Mouse (Mus musculus) frontal cortex, adult 2 months (tissue): Measurements from ENCODE around the gene Gpalpp1. TPM values are rescaled to one million over a fixed set of nuclear protein-coding genes. Genes with fewer than 3 reads are reported as not detected.

ENCODE experiments used
- DNase-seq, 2 experiments: peaks; one replicate each; pipeline ENCODE4 v3.0.0; 2022; ENCODE audit warnings: low spot score in 1 of 2; ENCODE audit errors: extremely low spot score in 1 of 2
- polyA plus RNA-seq: library from polyadenylated mRNA; depleted of rRNA; stranded (reverse); fragments of >200 nt; gene quantifications from 2 replicates; pipeline ENCODE4 v1.2.3, GENCODE M21; 2012

Gpalpp1 gene
- polyA plus RNA-seq, 1 experiment: 14.7 TPM

DNA sequence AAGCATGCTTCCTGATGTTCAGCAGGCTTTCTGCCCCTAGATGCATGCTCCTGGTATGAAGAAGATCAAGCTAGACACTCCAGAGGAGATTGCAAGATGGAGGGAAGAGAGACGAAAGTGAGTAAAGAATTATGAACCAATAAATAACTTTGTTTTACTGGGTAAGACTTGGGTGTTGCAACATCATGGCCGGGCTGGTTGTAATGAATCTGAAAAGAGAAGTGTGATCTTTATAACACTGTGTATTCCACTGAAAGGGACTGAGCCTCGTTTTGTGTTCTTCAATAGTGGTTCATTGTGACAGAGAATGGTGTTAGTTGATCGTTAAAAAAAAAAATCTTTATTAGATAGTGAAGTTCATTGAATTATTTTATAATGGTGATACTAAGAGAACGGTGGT lies 5.2 kb upstream of the Gpalpp1 start:
- no peak for DNase-seq

GRCm38 (mm10) chr14:76099543-76099942 lies 11.0 kb downstream of the Gpalpp1 start:
- DNase-seq: no peak

DNA sequence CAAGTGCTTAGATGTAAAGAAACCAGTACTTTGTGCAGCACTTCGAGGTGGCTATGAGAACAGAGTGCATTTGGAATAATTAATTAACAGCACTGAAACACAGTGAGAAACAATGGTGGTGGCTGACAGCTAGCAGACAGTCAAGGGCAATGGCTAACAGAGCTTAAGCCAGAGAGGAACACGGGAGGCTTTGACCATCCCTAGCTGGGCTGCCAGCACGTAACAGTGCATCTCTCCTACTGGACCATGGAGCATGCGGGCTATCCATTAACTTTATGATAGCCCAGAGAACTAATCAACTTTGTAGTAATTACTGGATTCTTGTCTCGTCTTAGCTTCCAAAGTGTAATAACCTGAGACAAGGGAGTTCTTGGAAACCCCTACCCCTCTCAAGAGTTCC lies 12.7 kb downstream of the Gpalpp1 start:
- no peak for DNase-seq

DNA sequence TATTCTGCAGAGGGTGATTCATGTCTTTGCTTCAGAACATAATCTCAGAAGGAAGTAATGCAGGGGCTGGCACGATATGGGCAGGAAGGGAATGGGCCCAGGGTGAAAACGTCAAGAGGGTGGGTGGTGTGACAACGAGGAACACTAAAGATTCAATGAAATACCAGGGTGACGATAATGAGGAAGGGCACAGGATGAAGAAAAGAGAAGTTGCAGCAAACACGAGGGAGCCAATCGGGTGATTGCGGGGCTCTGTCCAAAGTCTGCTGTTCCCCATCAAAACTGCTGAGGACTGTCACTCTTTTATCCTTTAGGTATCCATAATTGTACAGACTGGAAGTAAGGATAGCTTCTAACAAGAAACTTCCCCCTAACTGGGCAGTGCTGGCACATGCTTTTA lies 13.3 kb downstream of the Gpalpp1 start:
- DNase-seq: no peak

DNA sequence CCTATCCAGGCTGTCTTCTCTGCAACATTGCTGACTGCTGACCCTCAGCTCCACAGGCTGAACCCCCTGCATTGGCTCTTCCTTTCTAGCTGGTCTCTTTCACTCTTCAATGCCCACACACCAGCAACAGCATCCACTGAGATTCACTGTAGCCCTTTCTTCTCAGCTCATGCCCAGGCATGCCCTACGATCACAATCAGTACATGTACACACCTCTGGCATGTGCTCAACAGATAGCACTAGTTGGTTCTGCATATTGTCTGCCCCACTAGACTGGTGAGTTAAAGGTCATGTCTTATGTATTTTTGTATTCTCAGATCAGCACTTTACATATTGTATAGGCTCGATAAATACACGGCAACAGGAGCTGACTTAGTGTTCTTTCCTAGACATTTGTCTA lies 26.4 kb downstream of the Gpalpp1 start:
- DNase-seq: no peak

DNA sequence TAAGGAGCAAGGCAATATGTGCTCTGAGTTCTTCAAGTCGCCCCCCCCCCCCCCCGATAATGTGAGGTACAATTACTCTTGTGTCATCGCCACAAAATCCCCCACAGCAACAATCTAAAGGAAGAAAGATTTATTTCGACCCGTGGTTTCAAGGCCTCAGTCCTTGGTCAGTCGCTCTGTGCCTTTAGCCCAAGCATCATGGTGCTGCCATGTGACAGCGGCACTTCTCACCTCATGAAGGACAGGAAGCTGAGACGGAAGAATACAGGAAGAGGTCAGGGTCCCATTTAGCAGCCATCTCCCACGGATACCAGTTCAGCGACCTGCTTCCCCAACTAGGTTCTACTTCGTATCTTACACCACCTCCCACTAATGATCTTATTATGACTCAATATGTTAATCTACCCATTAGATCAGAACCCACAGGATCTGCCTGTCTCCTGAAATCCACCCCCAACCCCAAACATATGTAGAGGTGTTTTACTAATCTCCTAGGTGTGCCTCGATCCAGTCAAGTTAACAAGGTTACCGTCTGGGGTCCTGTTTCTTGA lies 28.4 kb downstream of the Gpalpp1 start:
- DNase-seq: no peak

- DNase-seq: no peak
These were observed 29.1 kb downstream of the Gpalpp1 start for GRCm38 (mm10) chr14:76081451-76081850.

- peak; percentile 53 to 87 for DNase-seq
These were observed 33.5 kb downstream of the Gpalpp1 start for GRCm38 (mm10) chr14:76077088-76077491.

- peak; percentile 29 to 65 for DNase-seq
These were observed 34.0 kb downstream of the Gpalpp1 start for GRCm38 (mm10) chr14:76076602-76077001.

DNA sequence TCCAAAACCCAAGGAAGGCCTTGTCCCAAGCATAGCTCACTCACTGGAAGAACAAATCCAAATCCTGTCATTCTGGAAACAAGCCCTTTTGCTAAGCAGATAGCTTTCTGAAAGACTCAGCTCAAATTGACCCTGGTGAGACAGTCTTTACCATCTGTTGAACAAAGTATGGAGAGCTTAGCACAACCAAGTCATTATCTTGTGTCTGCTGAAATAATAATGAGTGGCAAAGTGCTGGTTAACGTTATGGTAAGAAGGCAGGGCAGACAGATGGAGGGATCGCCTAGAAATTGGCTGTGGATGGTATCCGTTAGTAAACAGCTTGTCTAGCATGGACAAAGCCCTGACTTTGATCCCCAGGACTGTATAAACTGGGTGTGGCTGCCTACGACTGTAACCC lies 34.8 kb downstream of the Gpalpp1 start:
- no peak for DNase-seq

- no peak for DNase-seq
These were observed 36.4 kb downstream of the Gpalpp1 start for GRCm38 (mm10) chr14:76074206-76074605.

GRCm38 (mm10) chr14:76072626-76073025 lies 37.9 kb downstream of the Gpalpp1 start:
- DNase-seq: no peak

DNA sequence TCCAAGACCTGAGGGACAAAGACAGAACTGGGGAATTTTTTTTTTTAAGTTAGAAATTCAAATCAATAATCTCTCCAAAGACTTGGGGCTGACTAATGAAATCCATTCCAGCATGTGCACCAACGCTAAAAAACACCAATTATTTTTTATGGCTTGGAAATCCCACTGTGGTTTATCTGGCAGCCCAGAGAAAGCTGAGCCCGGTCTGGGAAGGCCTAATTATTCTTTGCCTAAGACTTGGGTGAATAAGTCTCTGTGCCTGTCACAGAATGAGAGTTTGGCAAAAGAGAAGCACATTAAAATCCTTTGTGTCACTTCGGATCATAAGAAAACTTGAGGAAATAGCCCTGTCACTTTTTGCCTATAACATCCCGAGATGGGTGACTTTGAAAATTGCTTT lies 41.3 kb downstream of the Gpalpp1 start:
- no peak for DNase-seq

DNA sequence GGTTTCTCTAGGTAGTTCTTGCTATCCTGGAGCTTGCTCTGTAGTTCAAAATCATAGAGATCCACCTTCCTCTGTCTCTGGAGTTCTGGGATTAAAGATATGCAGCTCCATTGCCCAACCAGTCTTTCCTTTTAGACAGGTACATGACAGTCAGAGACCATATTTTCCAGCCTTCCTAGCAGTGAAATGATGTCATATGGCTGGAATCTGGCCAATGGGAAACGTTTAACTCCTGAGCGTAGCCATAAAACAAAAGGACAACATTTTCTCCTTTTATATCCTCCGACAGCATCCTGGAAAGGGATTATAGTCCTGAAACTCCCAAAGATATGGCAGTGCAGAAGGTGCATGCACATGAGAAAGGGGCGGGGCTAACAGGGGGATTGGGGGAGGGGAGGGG lies 42.3 kb downstream of the Gpalpp1 start:
- no peak for DNase-seq

- DNase-seq: no peak
These were observed 43.3 kb downstream of the Gpalpp1 start for GRCm38 (mm10) chr14:76067237-76067636.

DNA sequence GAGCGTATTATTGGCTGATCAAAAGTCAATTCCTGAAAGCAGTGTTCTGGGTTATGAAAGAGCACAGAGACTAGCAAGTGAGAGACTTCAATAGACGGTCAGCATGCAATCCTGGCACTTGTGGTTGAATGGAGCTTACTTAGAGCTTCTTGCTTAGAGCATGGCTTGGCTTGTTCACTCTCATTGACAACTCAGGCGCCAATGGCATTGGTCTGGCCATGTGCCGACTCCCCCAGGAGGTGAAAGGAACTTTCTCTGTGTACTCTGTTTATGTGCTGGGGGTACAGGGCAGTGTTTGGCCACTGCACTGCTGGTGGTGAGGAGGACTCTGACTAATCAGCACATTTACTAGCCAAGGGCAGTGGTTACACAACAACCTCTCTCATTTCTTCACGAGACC lies 51.1 kb downstream of the Gpalpp1 start:
- no peak for DNase-seq

GRCm38 (mm10) chr14:76053726-76054125 lies 56.8 kb downstream of the Gpalpp1 start:
- no peak for DNase-seq

- DNase-seq: no peak
These were observed 58.6 kb downstream of the Gpalpp1 start for GRCm38 (mm10) chr14:76051966-76052365.

GRCm38 (mm10) chr14:76045767-76046166 lies 64.8 kb downstream of the Gpalpp1 start:
- DNase-seq: no peak

DNA sequence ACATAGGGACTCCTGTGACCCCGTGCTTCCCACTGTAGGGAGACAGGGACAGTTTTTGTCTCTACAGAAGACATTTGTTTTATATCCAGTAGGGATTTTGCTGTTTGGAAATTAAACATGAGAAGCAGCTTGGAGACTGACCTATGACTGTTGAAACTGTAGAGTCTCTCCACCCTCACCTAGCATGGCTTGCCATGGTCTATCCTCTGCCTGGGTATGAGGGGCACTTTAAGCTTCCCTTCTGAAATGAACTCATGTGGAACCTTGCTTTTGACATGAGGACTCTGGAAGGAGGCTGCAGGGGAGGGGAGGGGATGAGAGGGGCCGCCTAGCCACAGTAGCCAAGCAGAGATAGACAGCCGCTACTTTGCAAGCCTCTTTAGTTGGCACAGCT lies 66.4 kb downstream of the Gpalpp1 start:
- no peak for DNase-seq

DNA sequence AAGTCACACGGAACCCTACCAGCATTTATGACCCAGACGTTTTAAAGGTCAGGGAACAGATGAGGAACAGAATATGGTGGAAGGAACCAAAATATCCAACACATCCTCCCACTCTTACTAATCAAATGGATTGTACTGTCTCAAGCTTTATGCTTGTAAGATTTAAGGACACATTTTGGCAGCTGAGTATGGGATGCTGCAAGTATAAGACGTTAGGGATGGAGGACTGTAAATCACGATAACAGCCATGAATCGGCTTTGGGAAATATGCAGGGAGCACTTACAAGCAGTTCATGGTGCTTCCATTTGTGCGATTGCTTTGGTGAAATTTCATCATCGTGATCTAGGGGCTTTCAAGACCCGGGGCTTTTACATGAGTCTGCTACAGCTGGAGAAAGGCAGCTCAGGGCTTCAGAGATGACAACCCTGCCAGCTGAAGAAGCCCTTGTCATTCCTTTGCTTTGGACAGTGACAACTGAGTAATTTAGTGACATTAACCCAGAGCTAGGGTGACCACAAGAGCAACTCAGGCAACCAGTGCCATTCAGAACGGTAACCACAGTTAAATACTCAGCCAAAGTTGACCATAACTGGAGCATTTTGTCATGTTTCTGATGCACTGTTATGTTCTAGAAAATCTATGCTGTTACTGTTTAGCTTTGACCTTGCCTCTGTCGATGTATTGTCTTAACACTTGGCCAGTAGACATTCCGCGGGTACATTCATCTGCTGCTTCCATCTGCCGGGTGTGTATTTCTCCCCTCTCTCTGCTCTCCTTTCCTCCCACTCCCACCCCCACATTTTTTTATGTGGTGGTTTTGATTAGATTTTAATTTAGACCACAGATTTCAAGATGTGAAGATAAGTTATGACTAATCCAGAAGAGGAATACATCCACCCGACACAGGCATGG lies 67.1 kb downstream of the Gpalpp1 start:
- peak in 1 of 2 experiments; percentile 27 for DNase-seq
